Mouse (Mus musculus): ENCODE data around the gene Lrfn5. TPM values are rescaled to one million over a fixed set of nuclear protein-coding genes. Genes with fewer than 3 reads are reported as not detected.

Lrfn5 gene
- polyA plus RNA-seq, 1 experiment, result not detected

DNA sequence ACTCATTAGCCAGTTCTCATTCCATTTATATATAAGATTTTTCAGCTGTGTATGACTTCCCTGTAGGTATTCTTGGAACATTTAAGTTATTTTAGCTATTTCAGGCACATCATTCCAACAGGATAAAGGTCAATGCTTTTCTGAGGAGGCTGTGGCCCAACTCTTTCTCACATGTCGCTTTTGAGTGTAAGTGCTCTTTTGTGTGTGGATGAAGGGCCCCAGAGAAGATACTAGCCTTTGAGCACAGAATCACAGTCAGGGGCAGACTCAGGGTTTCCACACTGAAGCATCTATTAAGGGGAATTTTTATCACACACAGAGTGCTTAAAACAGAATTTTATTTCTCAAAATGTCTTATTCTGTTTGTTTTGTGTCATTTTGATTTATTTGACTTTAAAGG, 331.2 kb downstream of the Lrfn5 start:
- Histone ChIP-seq H3ac (ENCODE audit: control insufficient read depth, insufficient read length, low read depth) (no peak overlapping the region), H3K36me3 (ENCODE audit: control insufficient read depth, insufficient read depth) (no peaks in the 10 kb centered on the region), H3K4me3 (ENCODE audit: insufficient read depth, poor library complexity, severe bottlenecking) (no peak overlapping the region), H3K79me3 (ENCODE audit: low read depth) (no peaks in the 10 kb centered on the region), H3K79me2 (ENCODE audit: control insufficient read depth, insufficient read depth) (no peaks in the 10 kb centered on the region), H3K27me3 (ENCODE audit: control insufficient read depth, insufficient read depth, insufficient read length) (no peaks in the 10 kb centered on the region)
- TF ChIP-seq USF1 (IDR thresholded peaks at IDR 0.05; ENCODE audit: low read depth) (no peak), CEBPB (IDR thresholded peaks at IDR 0.05; ENCODE audit: low read depth) (no peak), CTCF (IDR thresholded peaks at IDR 0.05; ENCODE audit: control insufficient read depth, insufficient read depth, insufficient read length) (no peak), MYOD1 (IDR thresholded peaks at IDR 0.05; ENCODE audit: control insufficient read depth, insufficient read length, low read depth) (no peak), FOSL1 (IDR thresholded peaks at IDR 0.05; ENCODE audit: insufficient read depth, low read length, poor library complexity, severe bottlenecking) (no peak), MYOG (IDR thresholded peaks at IDR 0.05; ENCODE audit: control insufficient read depth, extremely low read depth, insufficient read length) (no peak), MAX (IDR thresholded peaks at IDR 0.05) (no peak)

Data from C2C12 (cell line).